Mouse (Mus musculus): ENCODE data around the gene Fbn1.

Fbn1 gene

GRCm38 (mm10) chr2:125501526-125501925, 6.3 kb downstream of the Fbn1 start:
- in situ Hi-C loops (cut with MboI, MseI) = loop anchor here in 1 of 2 experiments (10.0 kb wide), 1 partner anchor 1577 kb away; no protein-coding TSS in a partner anchor

DNA sequence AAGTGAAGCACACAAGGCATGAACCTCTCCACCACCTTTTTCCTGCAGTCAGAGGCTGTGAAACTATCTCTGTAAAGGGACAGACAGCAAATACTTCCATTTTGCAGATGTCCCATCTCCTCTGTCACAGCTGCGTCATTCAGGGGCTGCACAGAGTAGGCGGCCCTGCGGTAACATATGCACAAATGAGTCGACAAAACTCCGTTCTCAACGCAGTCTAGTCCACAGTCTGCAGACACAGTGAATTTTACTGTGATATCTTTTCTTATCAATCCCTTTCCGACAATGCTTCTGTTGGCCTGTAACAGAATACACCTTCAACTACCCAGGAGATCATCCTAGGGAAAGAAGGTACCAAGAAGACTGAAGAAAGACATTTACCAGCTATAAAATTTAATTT, 9.6 kb downstream of the Fbn1 start:
- in situ Hi-C loops (cut with MboI, MseI) = no loop called here

- in situ Hi-C loops (cut with MboI, MseI) = no loop called here
Measured at GRCm38 (mm10) chr2:125496696-125497095, 11.1 kb downstream of the Fbn1 start.

GRCm38 (mm10) chr2:125494831-125495812, 12.7 kb downstream of the Fbn1 start:
- in situ Hi-C loops (cut with MboI, MseI) = no loop called here

DNA sequence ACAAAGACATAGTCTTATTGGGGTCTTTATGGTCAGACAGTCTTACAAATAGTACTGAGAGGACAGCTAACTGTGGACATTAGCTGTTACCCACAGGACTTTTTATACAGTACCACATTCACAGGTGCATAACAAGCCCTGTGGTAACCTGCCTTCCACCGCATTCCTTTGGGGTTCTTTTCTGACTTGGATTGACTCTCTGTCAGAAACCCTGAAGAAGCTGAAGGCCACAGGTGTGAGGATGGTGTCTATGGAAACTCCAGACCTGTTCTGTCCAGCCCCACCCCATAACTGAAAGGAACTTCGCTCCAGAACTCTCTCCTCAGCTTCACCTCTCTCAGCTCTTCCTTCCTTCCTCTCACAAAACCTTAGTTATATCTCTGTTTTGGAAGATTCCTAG, 13.5 kb downstream of the Fbn1 start:
- in situ Hi-C loops (cut with MboI, MseI) = no loop called here

DNA sequence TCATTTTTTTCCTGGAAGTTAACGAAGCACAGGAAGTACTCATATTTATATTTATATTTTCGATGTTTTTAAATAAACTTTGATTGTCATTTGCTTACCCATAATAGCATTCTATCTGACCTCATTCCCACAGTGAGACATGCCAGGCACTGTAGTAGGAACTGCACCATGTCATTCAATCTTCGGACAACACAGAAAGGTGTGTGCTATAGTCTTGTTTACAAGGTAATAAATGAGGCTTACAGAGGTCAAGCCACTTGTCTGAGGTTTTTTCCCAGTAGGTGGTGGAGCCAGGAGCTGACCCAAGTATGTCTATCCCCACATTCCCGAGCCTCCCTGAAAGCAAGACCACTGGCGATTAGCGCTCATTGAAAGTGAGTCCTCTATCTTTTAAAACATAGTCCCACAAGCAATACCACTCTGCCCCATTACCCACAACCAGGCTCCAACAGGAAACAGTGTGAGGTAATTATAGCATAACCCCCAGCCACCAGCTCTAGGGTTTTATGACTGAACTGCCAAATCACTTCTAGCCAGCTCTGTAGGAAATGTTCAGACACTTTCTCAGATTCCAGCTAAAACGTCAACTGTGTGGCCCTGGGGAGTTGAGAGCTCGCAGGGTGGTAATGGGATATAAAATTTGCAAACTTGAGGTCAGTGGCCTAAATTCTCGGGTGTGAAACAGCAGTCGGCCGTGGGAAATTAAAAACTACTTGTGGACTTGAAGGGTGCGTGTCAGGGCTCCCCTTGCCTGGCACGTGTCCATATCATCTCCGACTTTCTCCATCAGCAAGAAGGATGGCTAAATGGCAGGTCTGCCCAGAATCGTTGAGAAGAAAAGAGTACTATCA, 15.5 kb downstream of the Fbn1 start:
- in situ Hi-C loops (cut with MboI, MseI) = no loop called here

GRCm38 (mm10) chr2:125489979-125490378, 17.8 kb downstream of the Fbn1 start:
- in situ Hi-C loops (cut with MboI, MseI) = no loop called here

- in situ Hi-C loops (cut with MboI, MseI) = no loop called here
Measured at GRCm38 (mm10) chr2:125484910-125485309, 22.9 kb downstream of the Fbn1 start.

GRCm38 (mm10) chr2:125484164-125484563, 23.6 kb downstream of the Fbn1 start:
- in situ Hi-C loops (cut with MboI, MseI) = no loop called here

DNA sequence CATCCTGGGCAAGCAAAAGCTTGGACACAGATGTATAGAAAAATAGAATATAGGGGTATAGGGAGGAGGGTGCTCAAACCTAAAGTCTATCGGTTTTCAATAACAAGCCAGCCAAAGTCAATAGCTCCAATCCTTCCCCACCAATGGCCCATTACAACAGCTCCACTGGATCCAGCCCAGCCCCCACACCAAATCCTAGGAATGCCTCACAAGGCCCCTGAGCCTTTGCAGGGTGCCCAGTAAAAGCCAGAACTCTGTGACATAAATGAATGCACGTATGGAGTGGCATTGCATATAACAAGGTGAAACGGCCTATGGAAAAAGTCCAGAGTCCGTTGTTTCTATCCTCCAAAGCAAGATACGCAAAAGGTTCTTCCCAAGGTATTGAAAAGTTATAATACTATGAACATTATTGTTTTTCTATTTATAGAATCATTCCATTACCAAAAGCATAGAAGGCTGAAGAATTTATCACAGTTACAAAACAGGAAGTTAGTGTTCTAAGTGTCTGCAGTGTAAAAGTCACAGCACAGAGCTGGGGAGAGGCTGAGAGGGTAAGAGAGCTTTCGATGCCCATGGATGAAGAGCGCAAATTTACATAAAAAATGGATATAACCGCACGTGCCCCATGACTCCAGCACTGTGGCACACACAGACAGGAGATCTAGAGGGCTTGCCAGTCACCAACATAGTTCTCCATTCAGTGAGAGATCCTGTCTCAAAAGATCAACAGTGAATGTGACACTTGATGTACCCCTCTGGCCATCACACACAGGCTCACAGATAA, 26.1 kb downstream of the Fbn1 start:
- in situ Hi-C loops (cut with MboI, MseI) = no loop called here

- in situ Hi-C loops (cut with MboI, MseI) = no loop called here
Measured at GRCm38 (mm10) chr2:125481116-125481515, 26.7 kb downstream of the Fbn1 start.

GRCm38 (mm10) chr2:125480057-125480456, 27.7 kb downstream of the Fbn1 start:
- in situ Hi-C loops (cut with MboI, MseI) = no loop called here

- in situ Hi-C loops (cut with MboI, MseI) = no loop called here
Measured at GRCm38 (mm10) chr2:125478705-125479104, 29.1 kb downstream of the Fbn1 start.

DNA sequence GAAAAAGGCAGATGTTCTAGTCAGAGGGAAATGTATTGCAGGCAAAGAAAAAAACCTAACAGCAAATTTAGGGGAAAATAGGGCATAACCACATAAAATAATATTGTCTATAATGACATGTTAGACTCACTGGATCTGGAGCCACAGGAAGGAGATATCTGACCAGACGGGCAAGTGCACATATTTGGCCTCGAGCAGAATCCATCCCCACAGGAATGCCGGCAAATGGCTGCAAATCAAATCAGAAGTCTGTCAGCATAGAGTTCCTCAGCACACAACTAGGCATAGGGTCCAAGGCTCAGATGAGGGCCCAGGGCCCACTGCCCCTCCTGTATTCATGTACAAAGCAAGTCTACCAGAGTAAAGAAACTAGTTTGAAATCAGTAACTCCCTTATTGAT, 30.4 kb downstream of the Fbn1 start:
- in situ Hi-C loops (cut with MboI, MseI) = no loop called here

- in situ Hi-C loops (cut with MboI, MseI) = no loop called here
Measured at GRCm38 (mm10) chr2:125476231-125476630, 31.6 kb downstream of the Fbn1 start.

DNA sequence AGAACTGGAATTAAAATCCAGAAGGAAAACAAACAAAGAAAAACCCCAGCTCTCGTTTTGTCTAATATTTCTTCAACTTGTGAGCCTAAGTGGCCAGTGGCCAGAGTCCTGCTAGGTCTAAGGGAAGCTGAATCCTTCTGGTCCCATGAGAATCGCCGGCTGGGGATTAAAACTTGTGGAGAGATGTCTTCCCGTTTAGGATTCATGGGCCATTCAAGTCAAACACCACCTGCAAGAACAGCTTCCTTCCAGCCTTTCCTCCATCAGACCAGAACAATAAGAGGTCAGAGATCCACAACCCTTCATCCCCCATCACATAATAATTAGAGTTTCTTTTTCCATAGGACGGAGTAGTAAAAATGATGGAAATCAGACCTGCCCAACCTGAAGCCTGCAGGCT, 33.1 kb downstream of the Fbn1 start:
- in situ Hi-C loops (cut with MboI, MseI) = no loop called here

DNA sequence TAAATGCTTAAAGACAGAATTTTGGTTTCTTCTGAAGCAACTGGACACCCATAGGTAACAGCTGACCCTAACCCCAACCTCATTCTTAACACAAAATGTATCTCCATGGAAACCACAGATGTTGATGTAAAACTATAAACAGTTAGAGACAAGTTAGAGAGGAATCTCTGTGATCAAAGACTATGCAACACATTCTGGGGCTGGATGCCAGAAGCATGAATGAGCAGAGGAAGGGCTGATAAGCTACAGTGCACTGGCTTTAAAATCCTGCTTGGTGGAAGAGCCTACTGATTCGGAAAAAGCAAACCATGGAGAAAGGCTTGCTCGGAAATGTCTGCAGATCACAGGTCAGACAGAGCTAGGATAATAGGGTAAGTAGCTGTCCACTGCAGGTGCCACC, 34.6 kb downstream of the Fbn1 start:
- in situ Hi-C loops (cut with MboI, MseI) = no loop called here

DNA sequence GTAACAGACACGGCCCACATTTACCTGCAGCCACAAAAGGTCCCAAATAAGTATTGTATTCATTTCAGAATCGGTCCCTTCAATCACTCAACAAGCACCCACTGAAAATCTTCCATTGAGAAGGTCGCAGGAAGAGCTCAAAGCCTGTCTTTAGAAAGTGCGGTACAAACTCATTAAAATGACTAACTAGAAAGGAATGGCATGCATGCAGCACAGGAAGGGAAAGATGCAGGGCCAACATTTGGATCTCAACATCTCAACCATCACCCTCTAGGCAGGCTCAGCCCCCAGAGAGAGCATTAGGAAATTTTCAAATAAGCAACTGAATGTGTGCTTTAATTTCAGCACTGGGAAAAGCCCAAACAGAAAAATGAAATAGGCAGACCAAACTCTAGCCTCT, 36.1 kb downstream of the Fbn1 start:
- in situ Hi-C loops (cut with MboI, MseI) = no loop called here

- in situ Hi-C loops (cut with MboI, MseI) = no loop called here
Measured at GRCm38 (mm10) chr2:125470553-125471295, 37.1 kb downstream of the Fbn1 start.

DNA sequence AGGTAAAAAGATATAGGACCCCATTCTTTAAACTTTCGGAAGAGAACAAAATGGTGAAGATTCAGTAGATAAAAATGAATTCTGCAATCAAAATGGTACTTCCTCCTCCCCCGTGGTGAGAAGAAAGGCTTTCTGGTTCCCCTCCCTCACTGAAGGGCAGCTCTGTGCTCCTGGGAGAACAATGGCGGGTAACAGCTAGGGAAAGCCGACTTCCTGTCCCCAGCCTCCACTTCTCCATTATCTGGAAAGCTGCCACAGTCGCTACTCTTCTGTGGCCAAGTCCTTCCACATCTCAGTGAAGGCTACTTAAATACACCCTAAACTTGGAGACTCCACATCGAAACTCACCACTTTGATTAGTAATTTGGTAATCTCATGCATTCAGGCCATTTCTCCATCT, 43.8 kb downstream of the Fbn1 start:
- in situ Hi-C loops (cut with MboI, MseI) = no loop called here

GRCm38 (mm10) chr2:125459087-125459486, 48.7 kb downstream of the Fbn1 start:
- in situ Hi-C loops (cut with MboI, MseI) = no loop called here

Data from T-helper 17 cell (primary cell).